Mouse (Mus musculus) right cerebral cortex, postnatal 4 days (tissue): ENCODE measurements around the gene Sbds.
"Not testable (repeated sequence)": the region's sequence is repeated elsewhere in the genome, so short reads cannot be mapped to it uniquely, and the experiment has no call there.

Experiments
- DNase-seq: peaks from one replicate; pipeline ENCODE4 v3.0.0-alpha.2; 2022

Gene Sbds

DNA sequence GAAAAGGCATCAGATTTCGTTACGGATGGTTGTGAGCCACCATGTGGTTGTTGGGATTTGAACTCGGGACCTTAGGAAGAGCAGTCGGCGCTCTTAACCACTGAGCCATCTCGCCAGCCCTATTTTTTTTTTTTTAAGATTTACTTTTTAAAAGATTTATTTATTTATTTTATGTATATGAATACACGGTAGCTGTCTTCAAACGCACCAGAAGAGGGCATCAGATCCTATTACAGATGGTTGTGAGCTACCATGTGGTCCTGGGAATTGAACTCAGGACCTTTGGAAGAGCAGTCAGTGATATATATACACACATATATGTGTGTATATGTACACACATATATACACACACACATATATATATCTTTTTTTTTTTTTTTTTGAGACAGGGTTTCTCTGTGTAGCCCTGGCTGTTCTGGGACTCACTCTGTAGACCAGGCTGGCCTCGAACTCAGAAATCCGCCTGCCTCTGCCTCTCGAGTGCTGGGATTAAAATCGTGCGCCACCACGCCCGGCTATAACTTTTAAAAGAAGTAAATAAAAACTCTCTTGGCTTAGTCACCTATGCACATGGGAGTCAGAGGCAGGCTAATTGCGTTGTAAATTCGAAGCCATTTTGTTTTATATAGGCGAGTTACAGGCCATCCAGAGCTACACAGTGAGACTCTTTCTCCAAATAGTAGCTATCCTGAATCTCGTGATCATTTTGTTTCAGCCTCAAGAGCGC, 632 bp upstream of the Sbds start:
- not testable (repeated sequence) for DNase-seq

DNA sequence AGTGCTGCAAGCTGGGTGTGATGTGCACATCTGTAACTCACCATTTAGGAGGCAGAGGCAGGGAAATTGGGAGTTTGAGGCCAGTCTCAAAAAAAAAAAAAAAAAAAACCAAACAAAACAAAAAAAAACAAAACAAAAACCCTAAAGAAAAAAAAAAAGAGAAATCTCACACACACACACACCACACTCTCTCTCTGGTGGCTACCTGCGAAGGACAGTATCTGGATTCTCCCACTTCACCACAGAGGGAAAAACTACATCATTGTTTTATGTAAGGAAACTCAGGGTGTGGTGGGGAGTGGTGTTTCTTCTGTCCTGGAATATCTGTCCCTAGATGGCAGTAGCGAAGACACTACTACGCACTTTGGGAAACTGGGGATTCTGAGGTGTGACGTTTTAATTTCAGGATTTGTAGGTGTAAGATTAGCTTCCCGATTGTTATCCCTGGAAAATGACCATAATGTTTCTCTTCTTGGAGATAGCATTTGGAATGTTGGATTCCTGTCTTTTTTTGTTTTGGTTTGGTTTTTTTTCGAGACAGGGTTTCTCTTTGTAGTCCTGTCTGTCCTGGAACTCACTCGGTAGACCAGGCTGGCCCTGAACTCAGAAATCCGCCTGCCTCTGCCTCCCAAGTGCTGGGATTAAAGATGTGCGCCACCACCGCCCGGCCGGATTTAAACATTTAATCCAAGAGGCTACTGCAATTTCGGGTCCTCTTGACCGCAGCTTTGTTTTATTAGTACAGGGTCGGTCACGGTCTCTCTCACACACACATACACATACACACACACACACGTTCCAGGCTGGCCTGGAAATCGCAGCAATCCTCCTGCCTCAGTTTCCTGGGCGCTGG, 940 bp downstream of the Sbds start:
- DNase-seq, result no peak

DNA sequence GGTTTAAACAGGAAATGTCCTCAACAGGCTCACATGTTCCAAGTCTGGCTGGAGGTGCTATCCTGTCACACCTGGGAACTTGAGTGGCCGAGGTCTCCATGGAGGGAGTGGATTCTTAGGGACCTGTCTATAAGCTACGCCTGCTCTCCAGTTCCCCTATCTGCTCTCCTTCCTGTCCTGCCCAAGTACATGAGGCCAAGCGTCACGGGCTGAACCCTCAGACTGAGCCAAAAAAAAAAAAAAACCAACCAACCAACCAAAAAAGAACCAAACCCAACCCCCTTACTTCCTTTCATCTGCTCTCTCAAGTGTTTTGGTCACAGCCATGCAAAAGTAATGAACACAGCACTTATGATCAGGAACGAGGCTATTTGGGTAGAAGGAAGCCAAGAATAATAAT, 7.5 kb downstream of the Sbds start:
- no peak for DNase-seq

- no peak for DNase-seq
Observed at GRCm38 (mm10) chr5:130241426-130241825, 13.9 kb downstream of the Sbds start.

DNA sequence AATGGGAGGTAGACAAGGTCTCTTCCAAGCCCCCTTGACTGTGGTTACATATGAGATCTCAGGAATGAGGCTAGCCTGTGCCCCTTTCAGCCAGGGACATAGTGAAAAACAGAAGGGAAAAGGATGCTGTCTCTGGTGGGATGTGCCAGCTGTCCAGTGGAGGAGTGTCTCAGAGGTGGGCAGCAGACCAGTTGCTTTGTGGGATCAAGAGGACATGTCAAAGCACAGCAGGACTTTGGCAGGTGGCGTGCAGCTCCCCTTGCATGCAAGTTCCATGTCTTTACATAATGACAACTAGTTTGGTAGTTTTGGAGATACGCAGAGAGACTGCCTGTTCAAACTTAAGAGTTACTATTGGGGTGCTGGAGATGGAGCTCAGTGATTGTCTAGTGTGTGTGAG, 15.5 kb downstream of the Sbds start:
- no peak for DNase-seq

- no peak for DNase-seq
Observed at GRCm38 (mm10) chr5:130239236-130239635, 16.1 kb downstream of the Sbds start.

DNA sequence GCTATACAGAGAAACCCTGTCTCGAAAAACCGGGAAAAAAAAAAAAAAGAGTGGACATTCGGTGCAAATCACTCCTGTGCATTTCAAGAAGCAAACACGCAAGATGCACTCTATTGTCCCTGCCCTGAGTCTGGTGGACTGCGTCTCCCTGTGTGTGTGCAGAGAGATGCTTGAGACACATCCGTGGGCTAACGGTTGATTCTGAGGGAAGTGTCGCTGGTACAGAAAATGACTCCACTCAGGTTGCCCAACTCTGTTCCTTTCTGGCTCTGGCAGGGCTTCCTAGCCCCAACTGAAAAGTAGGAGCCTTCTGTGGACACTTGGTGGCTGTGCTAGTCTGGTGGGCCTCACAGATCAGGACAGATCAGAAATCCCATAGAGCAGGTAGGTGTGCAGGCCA, 19.0 kb downstream of the Sbds start:
- no peak for DNase-seq

DNA sequence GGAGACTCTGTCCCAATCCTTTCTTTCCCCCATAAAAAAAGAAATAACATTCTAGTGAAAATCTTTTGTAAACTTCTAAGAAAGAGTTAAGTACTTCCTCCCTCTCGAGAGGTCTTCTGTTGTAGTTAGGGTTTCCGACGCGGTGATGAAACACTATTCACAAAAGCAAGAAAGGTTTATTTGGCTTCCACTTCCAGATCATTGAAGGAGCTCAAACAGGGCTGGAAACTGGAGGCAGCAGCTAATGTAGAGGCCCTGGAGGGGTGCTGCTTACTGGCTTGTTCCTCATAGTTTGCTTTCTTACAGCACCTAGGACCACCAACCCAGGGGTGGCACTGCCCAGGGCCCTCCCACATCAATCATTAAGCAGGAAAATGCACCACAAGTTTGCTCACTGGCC, 27.2 kb downstream of the Sbds start:
- DNase-seq, result no peak

- DNase-seq, result no peak
Observed at GRCm38 (mm10) chr5:130226790-130227189, 28.5 kb downstream of the Sbds start.

DNA sequence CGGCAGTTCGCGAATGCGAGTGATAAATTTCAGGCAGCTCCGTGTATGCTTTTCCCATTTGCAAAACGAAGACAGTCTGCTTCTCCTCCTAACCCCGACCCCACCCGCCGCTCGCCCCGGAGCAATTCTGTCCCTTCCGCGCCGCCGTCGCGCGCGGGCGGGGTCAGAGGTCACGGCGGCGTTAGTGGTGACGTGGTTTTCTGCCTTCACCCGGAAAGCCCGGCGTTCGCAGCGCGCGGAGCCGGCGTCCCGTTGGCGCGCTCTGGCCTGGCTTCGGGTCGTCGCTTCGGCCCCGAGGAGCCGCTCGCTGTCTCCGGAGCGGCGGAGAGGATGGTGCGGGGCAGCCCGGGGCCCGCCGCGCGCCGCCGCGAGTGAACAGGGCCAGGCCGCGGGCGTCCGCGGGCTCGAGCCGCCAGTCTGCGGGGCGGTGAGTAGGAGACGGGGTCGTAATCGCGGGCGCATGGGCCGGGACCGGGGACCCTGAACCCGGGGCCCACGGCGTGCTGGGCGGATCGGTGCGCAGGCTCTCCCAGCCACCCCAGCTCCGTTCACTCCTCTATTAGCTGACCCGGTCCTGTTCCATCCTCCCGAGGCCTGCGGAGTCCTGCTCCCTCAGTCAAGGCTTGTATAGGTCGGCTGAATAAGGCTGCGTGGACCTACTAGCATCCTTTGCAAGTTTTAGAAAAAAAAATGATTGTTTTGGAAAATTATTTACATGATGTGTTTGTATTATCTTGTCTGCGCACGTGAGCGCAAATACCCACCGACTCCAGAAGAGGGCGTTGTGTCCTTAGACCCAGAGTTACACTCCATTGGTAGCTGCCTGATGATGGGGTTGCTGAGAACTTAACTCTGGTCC, 33.0 kb downstream of the Sbds start:
- peak; percentile 97 for DNase-seq

- no peak for DNase-seq
Observed at GRCm38 (mm10) chr5:130221760-130222145, 33.6 kb downstream of the Sbds start.

DNA sequence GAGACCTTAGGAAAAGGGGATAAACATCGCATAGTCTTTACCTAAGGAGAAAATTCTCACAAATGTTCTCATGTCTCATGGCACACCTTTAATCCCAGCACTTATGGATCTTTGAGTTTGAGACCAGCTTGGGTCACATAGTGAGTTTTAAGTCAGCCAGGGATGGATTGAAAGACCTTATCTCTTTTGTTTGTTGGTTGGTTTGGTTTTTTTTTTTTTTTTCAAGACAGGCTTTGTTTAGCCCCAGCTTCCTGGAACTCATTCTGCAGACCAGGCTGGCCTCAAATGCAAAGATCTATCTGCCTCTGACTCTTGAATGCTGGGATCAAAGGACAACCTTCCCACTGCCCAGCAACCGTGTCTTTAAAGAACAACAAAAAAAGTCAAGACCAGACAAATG, 34.0 kb downstream of the Sbds start:
- no peak for DNase-seq

- DNase-seq, result no peak
Observed at GRCm38 (mm10) chr5:130218336-130218735, 37.0 kb downstream of the Sbds start.

- no peak for DNase-seq
Observed at GRCm38 (mm10) chr5:130217406-130217805, 37.9 kb downstream of the Sbds start.

DNA sequence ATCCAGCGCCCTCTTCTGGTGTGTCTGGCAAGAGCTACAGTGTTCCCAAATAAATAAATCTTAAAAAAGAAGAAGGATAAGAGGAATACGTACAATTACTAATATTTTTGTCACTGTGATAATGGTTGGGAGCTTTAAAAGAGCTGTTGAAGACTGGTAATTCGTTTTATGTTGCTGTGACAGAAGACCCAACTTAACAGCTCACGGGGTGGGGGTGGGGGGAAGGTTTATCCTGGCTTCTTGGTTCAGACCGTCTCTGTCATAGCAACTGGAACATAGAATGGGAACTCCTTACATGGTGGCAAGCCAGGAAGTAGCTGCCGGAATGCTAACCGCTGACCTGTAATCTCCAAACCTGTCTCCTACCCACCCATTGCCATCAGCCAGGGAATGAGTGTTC, 38.5 kb downstream of the Sbds start, which contains the start of gene Tmem248:
Gene Tmem248 (plus strand): TSS at position 301 of the 400 bp plus-strand sequence.
- no peak for DNase-seq

GRCm38 (mm10) chr5:130212956-130213355, 42.4 kb downstream of the Sbds start:
- no peak for DNase-seq

DNA sequence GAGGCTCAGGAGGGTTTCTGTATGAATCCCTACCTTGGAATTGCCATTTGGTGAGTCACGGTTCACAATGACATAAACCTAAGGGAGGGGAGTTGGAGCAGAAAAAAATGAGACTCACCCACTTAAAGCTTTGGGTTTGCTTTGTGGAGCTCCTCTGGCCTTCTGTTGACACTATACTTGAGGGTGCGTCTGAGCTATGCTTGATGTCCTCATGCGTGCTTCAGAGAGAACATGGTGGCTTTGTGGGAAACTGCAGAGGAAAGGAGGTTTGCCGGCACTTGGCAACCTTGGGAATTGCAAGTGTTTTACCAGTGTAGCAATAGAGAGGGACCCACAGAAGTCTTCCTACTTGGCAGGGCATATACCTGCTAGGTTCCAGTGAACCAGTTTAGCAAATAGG, 48.0 kb downstream of the Sbds start:
- no peak for DNase-seq

- DNase-seq, result no peak
Observed at GRCm38 (mm10) chr5:130205441-130206023, 49.8 kb downstream of the Sbds start.

DNA sequence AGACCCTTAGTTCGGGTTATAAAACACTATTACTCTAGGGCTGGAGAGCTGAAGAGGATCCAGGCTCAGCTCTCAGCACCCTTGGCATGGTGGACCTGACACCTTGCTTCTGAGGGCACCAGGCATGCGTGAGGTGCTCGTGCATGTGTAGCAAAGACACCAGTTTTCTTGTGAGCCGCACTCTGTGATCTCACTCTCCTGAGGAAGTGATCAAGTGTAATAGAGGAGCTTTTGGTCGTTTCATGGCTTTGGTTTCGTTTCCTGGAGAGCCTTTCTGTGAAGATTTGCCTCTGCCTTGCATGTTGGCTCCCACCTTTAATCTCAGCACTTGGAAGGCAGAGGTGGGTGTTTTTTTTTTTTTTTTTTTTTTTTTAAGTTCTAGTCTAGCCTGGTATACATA, 50.8 kb downstream of the Sbds start:
- DNase-seq, result no peak

DNA sequence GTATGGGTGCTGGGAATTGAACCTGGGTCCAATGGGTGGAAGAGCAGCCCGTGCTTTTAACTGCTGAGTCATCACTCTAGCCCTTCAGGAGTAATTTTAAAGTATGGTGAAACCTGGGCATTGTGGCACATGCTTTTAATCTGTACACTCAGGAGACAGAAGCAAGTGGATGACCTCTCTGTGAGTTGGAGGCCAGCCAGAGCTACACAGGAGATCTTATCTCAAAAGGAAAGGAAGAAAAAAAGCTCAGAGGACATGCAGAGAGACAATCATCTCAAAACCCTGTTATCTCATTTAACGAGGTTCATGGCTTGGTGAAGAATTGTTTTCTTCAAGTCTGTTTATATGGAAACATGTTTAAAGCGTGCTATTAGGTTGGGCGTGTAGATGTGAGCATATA, 51.4 kb downstream of the Sbds start:
- DNase-seq, result no peak

GRCm38 (mm10) chr5:130200233-130201029, 54.9 kb downstream of the Sbds start:
- no peak for DNase-seq

DNA sequence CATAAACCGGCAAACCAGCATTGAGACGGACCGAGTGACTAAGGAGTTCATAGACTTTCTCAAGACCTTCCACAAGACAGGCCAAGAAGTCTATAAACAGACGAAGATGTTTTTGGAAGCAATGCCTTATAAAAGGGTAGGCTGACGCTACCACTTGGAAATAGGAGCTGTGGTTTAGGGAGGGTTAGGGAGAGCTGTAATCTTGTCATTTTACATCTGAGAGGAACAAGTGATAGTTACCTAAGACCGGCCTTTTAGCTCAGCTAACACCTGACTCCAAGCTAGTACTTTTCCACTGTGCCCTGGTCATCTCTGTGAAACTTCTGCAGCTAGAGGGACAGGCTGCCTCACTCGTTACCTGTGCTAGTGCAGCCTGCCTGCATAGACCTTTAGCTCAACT, 57.3 kb downstream of the Sbds start:
- DNase-seq, result no peak
